Mouse (Mus musculus) hindbrain, embryonic 14.5 days (tissue): ENCODE results near the gene Slc41a1. TPM values are rescaled to one million over a fixed set of nuclear protein-coding genes. Genes with fewer than 3 reads are reported as not detected.

ENCODE experiments used
- ATAC-seq: fragments of 200-750 bp; cut with Nextera tagmentation; 2 replicates; pipeline ENCODE4 v1.8.0; 2017; ENCODE audit warnings: moderate number of reproducible peaks, mild to moderate bottlenecking, moderate TSS enrichment, moderate library complexity; ENCODE audit not compliant: low FRiP score
- DNase-seq: peaks from one replicate; pipeline ENCODE4 v3.0.0-alpha.2; 2015; ENCODE audit warnings: low spot score
- H3K27ac ChIP-seq: fragments of 300-500 bp; sonication (generic); 2 replicates; pipeline ENCODE4 v1.5.1; 2014; ENCODE audit warnings: mild to moderate bottlenecking, moderate library complexity
- H3K27me3 ChIP-seq: fragments of 300-500 bp; sonication (generic); 2 replicates; pipeline ENCODE4 v1.6.1; 2014; ENCODE audit warnings: mild to moderate bottlenecking, low read length, mixed read lengths; ENCODE audit not compliant: control insufficient read depth, insufficient read depth
- H3K36me3 ChIP-seq: fragments of 300-500 bp; sonication (generic); replicated peaks from 2 replicates; pipeline ENCODE4 v1.6.1; 2014; ENCODE audit not compliant: control insufficient read depth, insufficient read depth
- H3K4me1 ChIP-seq: fragments of 300-500 bp; sonication (generic); replicated peaks from 2 replicates; pipeline ENCODE4 v1.6.1; 2014; ENCODE audit warnings: antibody characterized with exemption, low read length, mixed read lengths; ENCODE audit not compliant: control insufficient read depth, insufficient read depth
- H3K4me2 ChIP-seq: fragments of 300-500 bp; sonication (generic); replicated peaks from 2 replicates; pipeline ENCODE4 v1.6.1; 2014; ENCODE audit warnings: mild to moderate bottlenecking, moderate library complexity
- H3K4me3 ChIP-seq: fragments of 300-500 bp; sonication (generic); replicated peaks from 2 replicates; pipeline ENCODE4 v1.5.1; 2014; ENCODE audit warnings: mild to moderate bottlenecking, low read length
- H3K9ac ChIP-seq: fragments of 300-500 bp; sonication (generic); 2 replicates; pipeline ENCODE4 v1.6.1; 2014
- H3K9me3 ChIP-seq: fragments of 300-500 bp; sonication (generic); 2 replicates; pipeline ENCODE4 v1.6.1; 2016; ENCODE audit warnings: low read length; ENCODE audit not compliant: control insufficient read depth
- WGBS: fragments of 180-500 bp; shearing (Covaris S2); extraction: QIAGEN DNeasy Blood & Tissue Kit; methylation state at CpG from one replicate; pipeline ENCODE4 v1.1.7; 2014; 5-methylcytosine and 5-hydroxymethylcytosine counted together
- polyA plus RNA-seq: library from polyadenylated mRNA; unstranded; fragments of >200 nt; fragmentation: Nextera tagmentation; extraction: Ambion mirVana; gene quantifications from 2 replicates; pipeline ENCODE4 v1.2.1, GENCODE M21; 2014

Gene Slc41a1
- polyA plus RNA-seq, 1 experiment from 2014 or later = 14.3 TPM

DNA sequence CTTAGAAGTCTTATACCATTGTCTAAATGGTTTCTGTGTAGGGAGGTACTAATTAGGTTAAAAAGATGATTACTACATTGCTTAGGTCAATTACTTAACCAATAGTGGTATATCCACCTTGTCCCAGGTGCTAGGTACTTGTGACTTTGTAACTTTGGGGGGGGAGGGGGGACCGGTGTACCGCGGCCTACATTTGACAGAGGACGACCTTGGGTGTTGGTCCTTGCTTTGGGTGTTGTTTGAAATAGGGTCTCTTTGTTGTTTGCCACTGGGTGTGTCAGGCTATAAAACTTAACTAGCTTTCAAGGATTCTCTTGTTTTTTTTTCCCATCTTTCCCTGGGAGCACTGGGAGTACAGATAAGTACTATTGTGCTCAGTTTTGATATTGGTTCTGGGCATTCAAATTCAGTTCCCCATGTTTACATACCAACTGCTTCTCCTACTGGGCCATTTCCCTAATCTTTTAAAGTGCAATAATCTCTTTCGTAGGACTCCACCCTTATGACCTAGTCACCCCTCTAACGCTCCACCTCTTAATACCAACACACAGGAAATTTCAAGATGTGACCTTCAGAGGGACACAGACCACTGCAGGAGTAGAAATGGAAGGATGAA is 62.9 kb downstream of the Slc41a1 start:
- Histone ChIP-seq H3K27me3 (no peaks in the 10 kb centered on the region), H3K4me1 (no peaks in the 10 kb centered on the region), H3K9ac (no peak overlapping the region), H3K9me3 (no peaks in the 10 kb centered on the region), H3K4me2 (no peak overlapping the region), H3K27ac (no peak overlapping the region), H3K4me3 (no peak overlapping the region), H3K36me3 (no peaks in the 10 kb centered on the region)
- 73% methylated on average over 6 of the region's 6 CpGs for WGBS
- no peak for DNase-seq
- no peak for ATAC-seq

DNA sequence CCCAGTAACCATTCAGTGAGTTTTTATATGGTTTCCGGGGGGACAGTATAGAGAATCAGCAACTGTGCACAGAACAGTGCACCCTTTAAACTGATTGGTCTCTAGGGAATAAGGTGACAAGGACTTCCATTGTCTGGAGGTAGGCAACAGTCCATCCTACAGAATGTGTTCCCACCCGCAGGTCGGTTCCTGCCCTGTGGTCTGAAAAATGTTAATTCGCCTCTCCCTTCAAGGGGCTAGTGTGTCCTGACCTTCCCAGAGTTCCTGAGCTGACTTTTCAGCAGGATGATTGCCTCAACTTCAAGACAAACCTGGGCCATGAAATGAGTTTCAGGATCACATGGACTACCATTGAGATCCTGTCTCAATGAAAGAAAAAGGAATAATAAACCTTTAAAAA is 64.1 kb downstream of the Slc41a1 start:
- WGBS = 66% methylated on average over 4 of the region's 4 CpGs
- ATAC-seq = no peak
- no peaks in the 10 kb centered on the region for H3K9me3 ChIP-seq
- H3K4me1 ChIP-seq = no peaks in the 10 kb centered on the region
- H3K36me3 ChIP-seq = no peaks in the 10 kb centered on the region
- H3K4me2 ChIP-seq = no peak overlapping the region
- H3K9ac ChIP-seq = no peak overlapping the region
- H3K27me3 ChIP-seq = no peaks in the 10 kb centered on the region
- H3K27ac ChIP-seq = no peak overlapping the region
- DNase-seq = no peak
- no peak overlapping the region for H3K4me3 ChIP-seq

Other genes with a start within 250 kb of the Slc41a1 start
- gene Avpr1b, start 228.3 kb upstream of the Slc41a1 start, polyA plus RNA-seq = not detected in 2 replicates
- 0.16 TPM in 1 of 2 replicates, not detected in the other for gene Ctse, start 189.2 kb upstream of the Slc41a1 start, polyA plus RNA-seq
- gene Rab7b, start 138.8 kb upstream of the Slc41a1 start, polyA plus RNA-seq = 1.1 and 1.6 TPM in 2 replicates
- 0.05 and 0.07 TPM in 2 replicates for gene Slc26a9, start 83.5 kb upstream of the Slc41a1 start, polyA plus RNA-seq
- gene Pm20d1, start 30.1 kb upstream of the Slc41a1 start, polyA plus RNA-seq = 0.50 and 0.71 TPM in 2 replicates
- gene Rab29, start 39.7 kb downstream of the Slc41a1 start, polyA plus RNA-seq = 6.9 and 7.0 TPM in 2 replicates
- gene Nucks1, start 83.0 kb downstream of the Slc41a1 start, polyA plus RNA-seq = 34.6 and 38.4 TPM in 2 replicates
- 0.82 and 1.6 TPM in 2 replicates for gene Slc45a3, start 135.5 kb downstream of the Slc41a1 start, polyA plus RNA-seq
- gene Elk4, start 180.1 kb downstream of the Slc41a1 start, polyA plus RNA-seq = 13.1 and 14.1 TPM in 2 replicates
- gene Mfsd4a, start 240.6 kb downstream of the Slc41a1 start, polyA plus RNA-seq = 9.7 and 10.4 TPM in 2 replicates